Comparison of ENCODE assay signal across 8 mouse cellular contexts in the genomic region with DNA sequence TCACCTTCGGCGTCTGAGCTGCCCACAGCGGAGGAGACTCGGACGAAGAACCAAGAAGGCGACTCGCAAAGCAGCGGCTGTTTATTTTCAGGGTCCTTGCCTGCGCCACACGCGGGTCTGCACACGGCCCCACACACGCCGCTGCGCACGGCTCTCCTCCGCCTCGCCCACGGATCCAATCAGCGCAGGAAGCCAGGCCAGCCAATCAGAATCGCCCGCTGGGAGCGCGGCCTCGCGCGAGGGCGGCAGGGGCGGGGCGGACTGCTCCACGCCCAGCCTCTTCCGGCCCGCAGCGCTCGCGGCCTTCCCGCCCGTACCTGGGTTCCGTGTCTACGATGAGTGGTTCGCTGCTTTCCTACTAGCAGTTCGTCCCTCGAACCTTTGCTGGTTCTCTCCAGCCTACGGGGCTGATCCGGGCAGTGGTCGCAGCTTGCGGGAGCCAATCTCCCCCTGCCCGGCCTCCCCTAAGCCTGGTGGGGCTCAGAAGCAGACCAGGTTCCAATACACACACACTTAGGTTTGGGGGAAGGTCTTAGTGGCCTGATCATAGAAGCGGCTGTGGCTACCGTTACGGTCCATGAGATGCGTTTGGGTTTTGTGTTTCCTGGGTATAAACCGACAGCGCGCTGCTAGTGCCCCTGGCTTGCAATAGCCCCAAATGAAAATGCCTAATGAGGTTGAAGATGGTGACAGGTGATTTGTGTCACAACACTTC. TPM values are rescaled to one million over a fixed set of nuclear protein-coding genes. Genes with fewer than 3 reads are reported as not detected.
DNase-seq lines count a peak whose midpoint lies in the region; ATAC-seq and TF ChIP-seq lines count a peak whose summit lies in the region.

A gene (minus strand): TSS at position 207 of the 715 bp plus-strand sequence.

- TF ChIP-seq CTCF in layer of hippocampus, adult 2 months (conservative IDR thresholded peaks at IDR 0.05): no peak
- no peak for TF ChIP-seq CTCF in lung, embryonic 14.5 days (IDR thresholded peaks at IDR 0.05; ENCODE audit: low read depth)
- TF ChIP-seq CTCF in olfactory bulb, adult 2 months (IDR thresholded peaks at IDR 0.05; ENCODE audit: insufficient read depth, low read depth, low read length): no peak
- TF ChIP-seq CTCF in thymus, adult 2 months (IDR thresholded peaks at IDR 0.05; ENCODE audit: borderline replicate concordance, control insufficient read depth, extremely low read depth, insufficient read depth, low read length, poor library complexity): peak; percentile 68

- no peaks in the 10 kb centered on the region for H3K9me3 ChIP-seq in ES-E14 (ENCODE audit: control insufficient read depth, insufficient read depth, low read depth, low read length)
- no peaks in the 10 kb centered on the region for H3K9me3 ChIP-seq in forebrain, embryonic 16.5 days (ENCODE audit: control insufficient read depth, low read length)
- H3K9me3 ChIP-seq in lung, embryonic 14.5 days (ENCODE audit: low read depth, low read length): no peaks in the 10 kb centered on the region

- H3K4me1 ChIP-seq in ES-E14 (ENCODE audit: control insufficient read depth in 2 of 2, insufficient read depth in 2 of 2, low read length in 2 of 2, poor library complexity in 1 of 2): peaks cover 7 to 11% of the 10 kb centered on the region in 2 experiments; a peak in 3 of 4 replicates
- peaks cover 25% of the 10 kb centered on the region for H3K4me1 ChIP-seq in forebrain, embryonic 16.5 days (replicated peaks; ENCODE audit: control insufficient read depth, insufficient read depth, low read length)
- H3K4me1 ChIP-seq in lung, embryonic 14.5 days (ENCODE audit: insufficient read depth): 0 out of 2 replicates have a peak, but pooled peaks cover 4% of the 10 kb centered on the region
- no peaks in the 10 kb centered on the region for H3K4me1 ChIP-seq in olfactory bulb, adult 2 months (ENCODE audit: control insufficient read depth, insufficient read depth, low read length)
- peaks cover 6% of the 10 kb centered on the region for H3K4me1 ChIP-seq in thymus, adult 2 months (replicated peaks; ENCODE audit: control insufficient read depth, insufficient read depth, low read length)

- peak within 1 kb of the TSS; percentile 98 for H3K9ac ChIP-seq in ES-E14 (ENCODE audit: insufficient read depth, low read depth, low read length, poor library complexity, severe bottlenecking)
- peak within 1 kb of the TSS; percentile 97 for H3K9ac ChIP-seq in forebrain, embryonic 16.5 days (replicated peaks; ENCODE audit: low read depth, low read length)
- H3K9ac ChIP-seq in lung, embryonic 14.5 days: peak within 1 kb of the TSS; percentile 100

- under 1% methylated on average over 55 of the region's 55 CpGs for WGBS in forebrain, embryonic 16.5 days
- WGBS in lung, embryonic 14.5 days: 1% methylated on average over 55 of the region's 55 CpGs
- 1% methylated on average over 55 of the region's 55 CpGs for WGBS in olfactory bulb, adult 2 months
- under 1% methylated on average over 55 of the region's 55 CpGs for WGBS in thymus, adult 2 months

- peak within 1 kb of the TSS; percentile 89 for H3K4me2 ChIP-seq in forebrain, embryonic 16.5 days (ENCODE audit: low read length)
- peak within 1 kb of the TSS; percentile 87 for H3K4me2 ChIP-seq in lung, embryonic 14.5 days

- H3K27ac ChIP-seq in ES-E14 (ENCODE audit: insufficient read depth, low read depth, low read length, poor library complexity, severe bottlenecking): peak within 1 kb of the TSS; percentile 93
- peak within 1 kb of the TSS; percentile 93 for H3K27ac ChIP-seq in forebrain, embryonic 16.5 days (ENCODE audit: low read length)
- peak within 1 kb of the TSS; percentile 98 for H3K27ac ChIP-seq in layer of hippocampus, adult 2 months
- peak within 1 kb of the TSS; percentile 94 for H3K27ac ChIP-seq in lung, embryonic 14.5 days (ENCODE audit: low read depth)
- H3K27ac ChIP-seq in olfactory bulb, adult 2 months (ENCODE audit: insufficient read depth, low read depth, low read length): peak within 1 kb of the TSS; percentile 86
- H3K27ac ChIP-seq in thymus, adult 2 months (ENCODE audit: control insufficient read depth, insufficient read depth, low read length): peak within 1 kb of the TSS; percentile 49

- peak within 1 kb of the TSS; percentile 88 to 97 for H3K4me3 ChIP-seq in ES-E14 (ENCODE audit: insufficient read depth in 1 of 2, low read depth in 1 of 2, low read length in 2 of 2, poor library complexity in 1 of 2, severe bottlenecking in 1 of 2)
- H3K4me3 ChIP-seq in forebrain, embryonic 16.5 days (replicated peaks; ENCODE audit: low read length): peak within 1 kb of the TSS; percentile 100
- H3K4me3 ChIP-seq in layer of hippocampus, adult 2 months: peak within 1 kb of the TSS; percentile 77
- peak within 1 kb of the TSS; percentile 100 for H3K4me3 ChIP-seq in lung, embryonic 14.5 days (ENCODE audit: low read depth, low read length)
- H3K4me3 ChIP-seq in olfactory bulb, adult 2 months (ENCODE audit: insufficient read depth, low read depth, low read length): peak within 1 kb of the TSS; percentile 72
- peak within 1 kb of the TSS; percentile 68 for H3K4me3 ChIP-seq in thymus, adult 2 months (ENCODE audit: control insufficient read depth, insufficient read depth, low read length)

- H3K27me3 ChIP-seq in forebrain, embryonic 16.5 days (replicated peaks; ENCODE audit: control insufficient read depth, insufficient read depth, low read length): no peaks in the 10 kb centered on the region
- no peaks in the 10 kb centered on the region for H3K27me3 ChIP-seq in lung, embryonic 14.5 days (ENCODE audit: insufficient read depth, low read length)
- no peaks in the 10 kb centered on the region for H3K27me3 ChIP-seq in thymus, adult 2 months (ENCODE audit: control insufficient read depth, insufficient read depth, low read length)

- H3K36me3 ChIP-seq in ES-E14 (ENCODE audit: control insufficient read depth, insufficient read depth, low read length, poor library complexity, severe bottlenecking): peaks cover 5% of the 10 kb centered on the region
- H3K36me3 ChIP-seq in forebrain, embryonic 16.5 days (ENCODE audit: control insufficient read depth, insufficient read depth): 0 out of 2 replicates have a peak, but pooled peaks cover 2% of the 10 kb centered on the region
- H3K36me3 ChIP-seq in lung, embryonic 14.5 days (ENCODE audit: insufficient read depth): peaks cover 18% of the 10 kb centered on the region
- H3K36me3 ChIP-seq in thymus, adult 2 months (ENCODE audit: control insufficient read depth, insufficient read depth, low read length): no peaks in the 10 kb centered on the region; the same call in 1 of the 2 replicates

- ATAC-seq in forebrain, embryonic 16.5 days: peak; percentile 99
- ATAC-seq in lung, embryonic 14.5 days (ENCODE audit: insufficient read depth): peak; percentile 99

- in situ Hi-C loops in ES-E14 (cut with MboI; ENCODE audit: low sequenced_read_pairs in 2 of 2, unreplicated experiment in 2 of 2): no loop called here

- intact Hi-C loops in heart, postnatal 36 days (cut with DNase I): loop anchor here (1.0 to 2.0 kb wide), 3 partner anchors 12 to 40 kb away; a partner anchor contains a TSS

- DNase-seq in ES-E14 (ENCODE audit: low read depth, low spot score): peak; percentile 93
- DNase-seq in cerebellum, adult 11-12 months: peak; percentile 97
- peak; percentile 96 for DNase-seq in heart, postnatal 36 days
- peak; percentile 97 to 98 for DNase-seq in layer of hippocampus, adult 2 months (ENCODE audit: low spot score in 2 of 2)
- peak; percentile 99 for DNase-seq in lung, embryonic 14.5 days
- peak; percentile 96 for DNase-seq in thymus, adult 2 months

- peak; percentile 96 for TF ChIP-seq POLR2A in olfactory bulb, adult 2 months (IDR thresholded peaks at IDR 0.05; ENCODE audit: insufficient read depth, low read depth, low read length)
- peak; percentile 97 for TF ChIP-seq POLR2A in thymus, adult 2 months (IDR thresholded peaks at IDR 0.05; ENCODE audit: control insufficient read depth, extremely low read depth, insufficient read depth, low read length, poor library complexity)

TF ChIP-seq in ES-E14, 5 proteins besides CTCF, POLR2A, EP300 and RAD21:
- TF ChIP-seq MAFK (IDR thresholded peaks at IDR 0.05; ENCODE audit: insufficient read depth, low read depth, low read length): no peak
- no peak for TF ChIP-seq ZC3H11A (IDR thresholded peaks at IDR 0.05; ENCODE audit: borderline replicate concordance, low read depth, low read length)
- TF ChIP-seq HCFC1 (IDR thresholded peaks at IDR 0.05; ENCODE audit: borderline replicate concordance, insufficient read depth, low read length): peak; percentile 67
- TF ChIP-seq CHD2 (IDR thresholded peaks at IDR 0.05; ENCODE audit: low read depth, low read length): peak; percentile 75; the same call in 1 of the 2 replicates
- TF ChIP-seq ZNF384 (IDR thresholded peaks at IDR 0.05; ENCODE audit: low read depth, low read length): no peak

RNA-seq across cellular contexts. Expression of the gene that starts here (rescaled TPM):
- 400 and 562 TPM in 2 replicates for total RNA-seq in ES-E14 (2012; rRNA removed)
- polyA plus RNA-seq in forebrain, embryonic 16.5 days (2015; fragmentation: Nextera tagmentation; extraction: Ambion mirVana): 685 and 747 TPM in 2 replicates
- total RNA-seq in heart, postnatal 36 days (2021): 100 to 1,000 TPM; 303 to 349 TPM
- 100 to 1,000 TPM; 255 to 275 TPM for total RNA-seq in layer of hippocampus, adult 2 months (2021)
- polyA plus RNA-seq in lung, embryonic 14.5 days (2014; fragmentation: Nextera tagmentation; extraction: Ambion mirVana): 1,237 and 1,257 TPM in 2 replicates
- polyA plus RNA-seq in olfactory bulb, adult 2 months (2012; ENCODE audit: insufficient read depth, insufficient read length, low replicate concordance, missing spikeins): 294 and 693 TPM in 2 replicates
- polyA plus RNA-seq in thymus, adult 2 months (2012; rRNA removed): 302 and 311 TPM in 2 replicates

Comparison
In these comparisons a context has a peak if more than half of its experiments do, and no peak if none do; other contexts are left out.
1. Peak in every context shown above with its lines: DNase-seq, ATAC-seq, H3K4me3 ChIP-seq and H3K27ac ChIP-seq.